In genomic region chr7:66307791-66308190, GRCm38 (mm10) we compare ENCODE assay signal across 46 mouse cellular contexts. TPM values are rescaled to one million over a fixed set of nuclear protein-coding genes. Genes with fewer than 3 reads are reported as not detected.
"Had no signal": no experiment of that assay in that cellular context is flagged by ENCODE, and none has a peak within 500 bp of the region (broad histone marks: within the 10 kb centered on the region; RNA-seq: fewer than 3 reads in every experiment).

No protein-coding gene starts in this region.

- DNase-seq: left cerebral cortex, postnatal 4 days; liver; liver, embryonic 13.5 days; liver, postnatal 0 days; lung, adult 18-20 months; lung, adult 2 months; lung, embryonic 14.5 days; lung, postnatal 10 days; lung, postnatal 14 days; lung, postnatal 36 days; lung, postnatal 4 days; midbrain, embryonic 14.5 days had no signal

- H3K9me3 ChIP-seq: limb, embryonic 10.5 days; limb, embryonic 12.5 days; limb, embryonic 13.5 days; limb, embryonic 15.5 days; liver, embryonic 12.5 days; liver, embryonic 13.5 days; liver, embryonic 15.5 days; lung, embryonic 15.5 days; megakaryocyte, embryonic 14.5 days; midbrain, embryonic 10.5 days; midbrain, embryonic 12.5 days; midbrain, embryonic 13.5 days had no signal

- H3K36me3 ChIP-seq: limb, embryonic 10.5 days; midbrain, embryonic 10.5 days; midbrain, embryonic 12.5 days; midbrain, embryonic 13.5 days had no signal

- H3K27ac ChIP-seq: left cerebral cortex, adult 2 months; limb, embryonic 10.5 days; limb, embryonic 12.5 days; limb, embryonic 13.5 days; limb, embryonic 15.5 days; liver, embryonic 12.5 days; liver, embryonic 13.5 days; liver, embryonic 14.5 days; liver, embryonic 15.5 days; lung, embryonic 15.5 days; midbrain, embryonic 10.5 days; midbrain, embryonic 12.5 days; midbrain, embryonic 13.5 days had no signal

- H3K4me3 ChIP-seq: left cerebral cortex, adult 2 months; limb, embryonic 10.5 days; limb, embryonic 12.5 days; limb, embryonic 13.5 days; limb, embryonic 15.5 days; liver, embryonic 12.5 days; liver, embryonic 13.5 days; liver, embryonic 15.5 days; lung, embryonic 15.5 days; megakaryocyte, embryonic 14.5 days; midbrain, embryonic 10.5 days; midbrain, embryonic 12.5 days; midbrain, embryonic 13.5 days; myocyte had no signal

- H3K9ac ChIP-seq: limb, embryonic 12.5 days; limb, embryonic 13.5 days; limb, embryonic 15.5 days; liver, embryonic 12.5 days; liver, embryonic 13.5 days; liver, embryonic 14.5 days; liver, embryonic 15.5 days; liver, postnatal 0 days; lung, embryonic 14.5 days; lung, embryonic 15.5 days; midbrain, embryonic 12.5 days; midbrain, embryonic 13.5 days had no signal

- H3K4me2 ChIP-seq: limb, embryonic 12.5 days; limb, embryonic 13.5 days; limb, embryonic 15.5 days; liver, embryonic 11.5 days; liver, embryonic 12.5 days; liver, embryonic 13.5 days; liver, embryonic 15.5 days; lung, embryonic 14.5 days; lung, embryonic 15.5 days; midbrain, embryonic 12.5 days; midbrain, embryonic 13.5 days had no signal

- H3K27me3 ChIP-seq: limb, embryonic 12.5 days; limb, embryonic 13.5 days; limb, embryonic 15.5 days; liver, embryonic 12.5 days; liver, embryonic 15.5 days; lung, embryonic 15.5 days; megakaryocyte, embryonic 14.5 days; midbrain, embryonic 12.5 days; midbrain, embryonic 13.5 days had no signal

- ATAC-seq: liver, embryonic 12.5 days; liver, postnatal 0 days; lung, postnatal 0 days; midbrain, embryonic 13.5 days; midbrain, embryonic 16.5 days had no signal

- H3K4me1 ChIP-seq: limb, embryonic 10.5 days; midbrain, embryonic 10.5 days; midbrain, embryonic 12.5 days; midbrain, embryonic 13.5 days had no signal

RNA-seq across cellular contexts. Expression of gene Gm10974, which starts 57.9 kb away (rescaled TPM):
- total RNA-seq: left cerebral cortex, adult 18-20 months; left cerebral cortex, adult 2 months; left cerebral cortex, adult 8-10 months; left cerebral cortex, postnatal 10 days; left cerebral cortex, postnatal 14 days; left cerebral cortex, postnatal 25 days; left cerebral cortex, postnatal 36 days; left cerebral cortex, postnatal 4 days; liver, adult 2 months; megakaryocyte progenitor cell, adult 5-6 weeks; megakaryocyte, adult 5-6 weeks; megakaryocyte-erythroid progenitor cell, adult 5-6 weeks; midbrain, postnatal 0 days; monocyte, adult 5-6 weeks had no signal
- polyA plus RNA-seq: limb, embryonic 10.5 days; limb, embryonic 11.5 days; limb, embryonic 12.5 days; limb, embryonic 13.5 days; limb, embryonic 14.5 days; limb, embryonic 15.5 days; liver, adult 2 months; liver, embryonic 11.5 days; liver, embryonic 12.5 days; liver, embryonic 13.5 days; liver, embryonic 14.5 days; liver, embryonic 15.5 days; liver, embryonic 16.5 days; liver, postnatal 0 days; lung, adult 2 months; lung, embryonic 14.5 days; lung, embryonic 15.5 days; lung, embryonic 16.5 days; lung, postnatal 0 days; macrophage; midbrain, embryonic 10.5 days; midbrain, embryonic 12.5 days; midbrain, embryonic 13.5 days; midbrain, embryonic 14.5 days; midbrain, embryonic 16.5 days; midbrain, postnatal 0 days; myocyte had no signal
